Mouse (Mus musculus) forebrain, embryonic 12.5 days (tissue): Measurements from ENCODE around the gene Gm6020. TPM values are rescaled to one million over a fixed set of nuclear protein-coding genes. Genes with fewer than 3 reads are reported as not detected.

Experiments
- ATAC-seq: fragments of 200-750 bp; cut with Nextera tagmentation; 2 replicates; pipeline ENCODE4 v1.8.0; 2017; ENCODE audit warnings: moderate TSS enrichment; ENCODE audit not compliant: low FRiP score
- H3K27ac ChIP-seq: fragments of 300-500 bp; sonication (generic); 2 replicates; pipeline ENCODE4 v1.5.1; 2016; ENCODE audit warnings: mild to moderate bottlenecking
- H3K27me3 ChIP-seq: fragments of 300-500 bp; sonication (generic); 2 replicates; pipeline ENCODE4 v1.6.1; 2016; ENCODE audit warnings: mild to moderate bottlenecking
- H3K36me3 ChIP-seq: fragments of 300-500 bp; sonication (generic); replicated peaks from 2 replicates; pipeline ENCODE4 v1.6.1; 2016; ENCODE audit warnings: mild to moderate bottlenecking
- H3K4me1 ChIP-seq: fragments of 300-500 bp; sonication (generic); 2 replicates; pipeline ENCODE4 v1.6.1; 2016
- H3K4me2 ChIP-seq: fragments of 300-500 bp; sonication (generic); 2 replicates; pipeline ENCODE4 v1.6.1; 2016; ENCODE audit warnings: mild to moderate bottlenecking, moderate library complexity
- H3K4me3 ChIP-seq: fragments of 300-500 bp; sonication (generic); replicated peaks from 2 replicates; pipeline ENCODE4 v1.5.1; 2016; ENCODE audit warnings: mild to moderate bottlenecking
- H3K9ac ChIP-seq: fragments of 300-500 bp; sonication (generic); 2 replicates; pipeline ENCODE4 v1.6.1; 2016; ENCODE audit warnings: mild to moderate bottlenecking
- H3K9me3 ChIP-seq: fragments of 300-500 bp; sonication (generic); 2 replicates; pipeline ENCODE4 v1.6.1; 2016
- WGBS: fragments of 180-500 bp; shearing (Covaris S2); methylation state at CpG from one replicate; pipeline ENCODE4 v1.1.7; 2016; 5-methylcytosine and 5-hydroxymethylcytosine counted together
- polyA plus RNA-seq: library from polyadenylated mRNA; unstranded; fragments of >200 nt; fragmentation: Nextera tagmentation; extraction: Ambion mirVana; gene quantifications from 2 replicates; pipeline ENCODE4 v1.2.1, GENCODE M21; 2016

The Gm6020 gene
- polyA plus RNA-seq, 1 experiment from 2014 or later, result not detected

- ATAC-seq, result peak; percentile 21
- 32% methylated on average over 50 of the region's 53 CpGs for WGBS
- Histone ChIP-seq H3K4me3 (peak overlapping the region; percentile 62), H3K9ac (0 out of 2 replicates have a peak overlapping the region, but pooled peaks have one; percentile 21), H3K36me3 (no peaks in the 10 kb centered on the region), H3K27me3 (peaks cover 16% of the 10 kb centered on the region; the same call in 1 of the 2 replicates), H3K4me1 (peaks cover 13% of the 10 kb centered on the region), H3K27ac (no peak overlapping the region), H3K4me2 (peak overlapping the region; percentile 64), H3K9me3 (peaks cover 4% of the 10 kb centered on the region; the same call in 1 of the 2 replicates)
Observed at GRCm38 (mm10) chr19:61224678-61225525, 41.2 kb downstream of the Gm6020 start.

- peak overlapping the region; percentile 62 for H3K4me3 ChIP-seq
- ATAC-seq, result peak; percentile 67
- peak overlapping the region; percentile 83 for H3K27ac ChIP-seq
- peak overlapping the region; percentile 54; the same call in 1 of the 2 replicates for H3K9ac ChIP-seq
- peak overlapping the region; percentile 64 for H3K4me2 ChIP-seq
- H3K9me3 ChIP-seq, result peaks cover 4% of the 10 kb centered on the region; the same call in 1 of the 2 replicates
- H3K27me3 ChIP-seq, result peaks cover 16% of the 10 kb centered on the region; the same call in 1 of the 2 replicates
- whole genome bisulfite sequencing, result 7% methylated on average over 63 of the region's 70 CpGs
- peaks cover 13% of the 10 kb centered on the region for H3K4me1 ChIP-seq
- no peaks in the 10 kb centered on the region for H3K36me3 ChIP-seq
Observed at GRCm38 (mm10) chr19:61225526-61226400, 42.1 kb downstream of the Gm6020 start.

GRCm38 (mm10) chr19:61226401-61226927 is 42.8 kb downstream of the Gm6020 start:
- H3K27ac ChIP-seq, result peak overlapping the region; percentile 83
- peaks cover 4% of the 10 kb centered on the region; the same call in 1 of the 2 replicates for H3K9me3 ChIP-seq
- H3K36me3 ChIP-seq, result no peaks in the 10 kb centered on the region
- peak overlapping the region; percentile 64 for H3K4me2 ChIP-seq
- 3% methylated on average over 69 of the region's 71 CpGs for WGBS
- H3K9ac ChIP-seq, result 0 out of 2 replicates have a peak overlapping the region, but pooled peaks have one; percentile 8
- H3K4me1 ChIP-seq, result peaks cover 13% of the 10 kb centered on the region
- H3K4me3 ChIP-seq, result peak overlapping the region; percentile 62
- peaks cover 16% of the 10 kb centered on the region; the same call in 1 of the 2 replicates for H3K27me3 ChIP-seq
- ATAC-seq, result peak; percentile 17

GRCm38 (mm10) chr19:61226928-61227854 is 43.5 kb downstream of the Gm6020 start:
- Histone ChIP-seq H3K4me2 (peak overlapping the region; percentile 64), H3K4me1 (peaks cover 13% of the 10 kb centered on the region), H3K36me3 (no peaks in the 10 kb centered on the region), H3K27me3 (peaks cover 11% of the 10 kb centered on the region; the same call in 1 of the 2 replicates), H3K4me3 (peak overlapping the region; percentile 62), H3K9ac (peak overlapping the region; percentile 49), H3K27ac (peak overlapping the region; percentile 83), H3K9me3 (peaks cover 4% of the 10 kb centered on the region; the same call in 1 of the 2 replicates)
- ATAC-seq, result peak; percentile 87
- 6% methylated on average over 70 of the region's 71 CpGs for WGBS

- WGBS, result 61% methylated on average over 36 of the region's 36 CpGs
- H3K27me3 ChIP-seq, result peaks cover 11% of the 10 kb centered on the region; the same call in 1 of the 2 replicates
- H3K9ac ChIP-seq, result peak within 1 kb of the TSS; percentile 49
- peak within 1 kb of the TSS; percentile 62 for H3K4me3 ChIP-seq
- H3K4me1 ChIP-seq, result peaks cover 13% of the 10 kb centered on the region
- ATAC-seq, result no peak
- H3K9me3 ChIP-seq, result peaks cover 4% of the 10 kb centered on the region; the same call in 1 of the 2 replicates
- peak within 1 kb of the TSS; percentile 64 for H3K4me2 ChIP-seq
- H3K36me3 ChIP-seq, result no peaks in the 10 kb centered on the region
- H3K27ac ChIP-seq, result peak within 1 kb of the TSS; percentile 83
Observed at GRCm38 (mm10) chr19:61227941-61228701, 44.4 kb downstream of the Gm6020 start, which contains the start of gene Csf2ra. Gene Csf2ra (minus strand): TSS chr19:61228429.

Other genes with a start within 250 kb of the Gm6020 start
- 36.6 and 40.8 TPM in 2 replicates for gene Zfp950, start 43.0 kb upstream of the Gm6020 start, polyA plus RNA-seq
- gene Gm7102, start 7.6 kb upstream of the Gm6020 start, polyA plus RNA-seq, result 0.14 TPM in 1 of 2 replicates, not detected in the other
- gene Csf2ra, start 44.5 kb downstream of the Gm6020 start, polyA plus RNA-seq, result 22.2 and 24.8 TPM in 2 replicates
- gene Gm21060, start 113.2 kb downstream of the Gm6020 start, polyA plus RNA-seq, result not detected in 2 replicates